ENCODE assay signal across 8 mouse cellular contexts in the genomic region with DNA sequence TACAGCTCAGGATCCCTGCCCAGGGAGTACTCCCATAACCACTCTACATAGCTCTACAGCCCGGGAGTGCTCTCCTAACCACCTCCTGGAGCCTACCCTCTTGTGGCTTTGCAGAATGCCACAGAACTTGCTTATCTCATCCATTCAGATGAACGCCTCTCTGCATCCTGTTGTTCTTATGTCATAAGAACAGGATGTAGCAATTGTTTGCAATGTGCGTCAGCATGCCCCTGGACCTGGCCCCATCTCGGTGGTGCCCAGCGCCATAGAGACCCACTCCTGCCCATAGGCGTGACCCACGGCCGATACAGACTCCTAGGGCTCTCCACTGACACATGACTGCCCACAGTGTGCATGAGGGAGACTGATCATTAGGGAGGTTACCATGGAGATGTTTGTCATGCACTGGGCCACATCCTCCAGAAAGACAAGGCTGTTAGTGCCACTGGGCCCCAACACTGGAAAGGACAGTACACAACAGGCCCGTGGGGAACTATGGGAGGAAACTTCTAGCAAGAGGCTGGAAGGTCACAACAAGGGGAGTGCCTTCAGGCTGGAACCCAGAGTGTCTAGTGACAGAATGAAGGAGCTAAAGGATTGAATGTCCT. TPM values are rescaled to one million over a fixed set of nuclear protein-coding genes. Genes with fewer than 3 reads are reported as not detected.
DNase-seq lines count a peak whose midpoint lies in the region; ATAC-seq lines count a peak whose summit lies in the region.

No protein-coding gene starts in this region.

- H3K9me3 ChIP-seq in hindbrain, embryonic 15.5 days: no peaks in the 10 kb centered on the region
- H3K9me3 ChIP-seq in hindbrain, embryonic 13.5 days: no peaks in the 10 kb centered on the region
- H3K9me3 ChIP-seq in lung, embryonic 16.5 days (ENCODE audit: control insufficient read depth, low read length): no peaks in the 10 kb centered on the region

- no peak overlapping the region for H3K27ac ChIP-seq in hindbrain, embryonic 15.5 days (replicated peaks)
- H3K27ac ChIP-seq in hindbrain, embryonic 13.5 days: no peak overlapping the region; the same call in 1 of the 2 replicates
- H3K27ac ChIP-seq in lung, embryonic 16.5 days (ENCODE audit: low read length): peak overlapping the region; percentile 64

- H3K36me3 ChIP-seq in hindbrain, embryonic 15.5 days: no peaks in the 10 kb centered on the region
- H3K36me3 ChIP-seq in hindbrain, embryonic 13.5 days: no peaks in the 10 kb centered on the region
- no peaks in the 10 kb centered on the region for H3K36me3 ChIP-seq in lung, embryonic 16.5 days (ENCODE audit: control insufficient read depth, insufficient read depth, low read length)

- H3K9ac ChIP-seq in hindbrain, embryonic 15.5 days: no peak overlapping the region
- no peak overlapping the region for H3K9ac ChIP-seq in hindbrain, embryonic 13.5 days
- 0 out of 2 replicates have a peak overlapping the region, but pooled peaks have one; percentile 20 for H3K9ac ChIP-seq in lung, embryonic 16.5 days (ENCODE audit: low read length)

- H3K27me3 ChIP-seq in hindbrain, embryonic 15.5 days: no peaks in the 10 kb centered on the region
- H3K27me3 ChIP-seq in hindbrain, embryonic 13.5 days: no peaks in the 10 kb centered on the region
- H3K27me3 ChIP-seq in lung, embryonic 16.5 days (ENCODE audit: control insufficient read depth, insufficient read depth, low read depth, low read length): no peaks in the 10 kb centered on the region

- DNase-seq in induced T-regulatory cell, adult 2 months (ENCODE audit: low read depth): peak; percentile 83
- no peak for DNase-seq in right cerebral cortex, postnatal 4 days
- DNase-seq in cerebellum, postnatal 10 days: no peak
- no peak for DNase-seq in cerebellum, adult 9-11 months

- no peak overlapping the region for H3K4me3 ChIP-seq in hindbrain, embryonic 15.5 days
- no peak overlapping the region for H3K4me3 ChIP-seq in hindbrain, embryonic 13.5 days
- H3K4me3 ChIP-seq in lung, embryonic 16.5 days (ENCODE audit: low read length): no peak overlapping the region

- ATAC-seq in hindbrain, embryonic 15.5 days (ENCODE audit: low FRiP score, low read depth): 0 out of 2 replicates have a peak, but pooled peaks have one; percentile 6
- ATAC-seq in hindbrain, embryonic 13.5 days (ENCODE audit: low FRiP score): no peak
- ATAC-seq in activated CD4-positive, CD25-positive, alpha-beta regulatory T cell, adult 4 months: peak; percentile 91
- ATAC-seq in lung, embryonic 16.5 days (ENCODE audit: low read depth): peak; percentile 84

- 36% methylated on average over 9 of the region's 9 CpGs for WGBS in hindbrain, embryonic 15.5 days
- 42% methylated on average over 9 of the region's 9 CpGs for WGBS in hindbrain, embryonic 13.5 days
- WGBS in lung, embryonic 16.5 days: 42% methylated on average over 9 of the region's 9 CpGs

- no peak overlapping the region for H3K4me2 ChIP-seq in hindbrain, embryonic 15.5 days
- H3K4me2 ChIP-seq in hindbrain, embryonic 13.5 days: no peak overlapping the region
- no peak overlapping the region for H3K4me2 ChIP-seq in lung, embryonic 16.5 days (ENCODE audit: low read depth, low read length)

- H3K4me1 ChIP-seq in hindbrain, embryonic 15.5 days (replicated peaks): no peaks in the 10 kb centered on the region
- H3K4me1 ChIP-seq in hindbrain, embryonic 13.5 days (replicated peaks): peaks cover 15% of the 10 kb centered on the region
- peaks cover 9% of the 10 kb centered on the region for H3K4me1 ChIP-seq in lung, embryonic 16.5 days (replicated peaks; ENCODE audit: control insufficient read depth, insufficient read depth, low read length)

RNA-seq across cellular contexts. Expression of a gene that starts 16.3 kb away (rescaled TPM):
- not detected in 2 replicates for polyA plus RNA-seq in hindbrain, embryonic 15.5 days (2015; fragmentation: Nextera tagmentation; extraction: Ambion mirVana)
- not detected in 2 replicates for polyA plus RNA-seq in hindbrain, embryonic 13.5 days (2015; fragmentation: Nextera tagmentation; extraction: Ambion mirVana)
- polyA plus RNA-seq in activated CD4-positive, CD25-positive, alpha-beta regulatory T cell, adult 4 months (2017; shearing (Covaris generic)): 1 to 10 TPM; 1.6 to 1.9 TPM
- 1.7 and 2.6 TPM in 2 replicates for polyA plus RNA-seq in lung, embryonic 16.5 days (2015; fragmentation: Nextera tagmentation; extraction: Ambion mirVana)

RNA-seq across cellular contexts. Expression of a gene that starts 31.2 kb away (rescaled TPM):
- 0.12 TPM in 1 of 2 replicates, not detected in the other for polyA plus RNA-seq in hindbrain, embryonic 15.5 days (2015; fragmentation: Nextera tagmentation; extraction: Ambion mirVana)
- polyA plus RNA-seq in hindbrain, embryonic 13.5 days (2015; fragmentation: Nextera tagmentation; extraction: Ambion mirVana): not detected in 2 replicates
- not detected for polyA plus RNA-seq in activated CD4-positive, CD25-positive, alpha-beta regulatory T cell, adult 4 months (2017; shearing (Covaris generic))
- polyA plus RNA-seq in lung, embryonic 16.5 days (2015; fragmentation: Nextera tagmentation; extraction: Ambion mirVana): 0.64 and 0.74 TPM in 2 replicates

RNA-seq across cellular contexts. Expression of a gene that starts 57.1 kb away (rescaled TPM):
- 166 and 188 TPM in 2 replicates for polyA plus RNA-seq in hindbrain, embryonic 15.5 days (2015; fragmentation: Nextera tagmentation; extraction: Ambion mirVana)
- 130 and 136 TPM in 2 replicates for polyA plus RNA-seq in hindbrain, embryonic 13.5 days (2015; fragmentation: Nextera tagmentation; extraction: Ambion mirVana)
- 10 to 100 TPM; 11.1 to 11.2 TPM for polyA plus RNA-seq in activated CD4-positive, CD25-positive, alpha-beta regulatory T cell, adult 4 months (2017; shearing (Covaris generic))
- polyA plus RNA-seq in lung, embryonic 16.5 days (2015; fragmentation: Nextera tagmentation; extraction: Ambion mirVana): 71.7 and 72.3 TPM in 2 replicates
